Mouse (Mus musculus): Measurements from ENCODE around the gene Otog.

- TF ChIP-seq CTCF (IDR thresholded peaks at IDR 0.05; ENCODE audit: borderline replicate concordance, insufficient read depth, low read depth, low read length), result no peak
- no peak for TF ChIP-seq POLR2A (IDR thresholded peaks at IDR 0.05; ENCODE audit: borderline replicate concordance, insufficient read depth, low read length)
These were observed 30.5 kb upstream of the Otog start for GRCm38 (mm10) chr7:46210276-46210675.

All from cerebellum, adult 2 months (tissue).